Mouse (Mus musculus) fibroblast of lung, adult 2 months (primary cell): ENCODE results near the gene Neu3.

ENCODE experiments used
- DNase-seq: peaks from one replicate; pipeline ENCODE4 v3.0.0-alpha.2; 2011; ENCODE audit warnings: low read depth

The Neu3 gene

DNA sequence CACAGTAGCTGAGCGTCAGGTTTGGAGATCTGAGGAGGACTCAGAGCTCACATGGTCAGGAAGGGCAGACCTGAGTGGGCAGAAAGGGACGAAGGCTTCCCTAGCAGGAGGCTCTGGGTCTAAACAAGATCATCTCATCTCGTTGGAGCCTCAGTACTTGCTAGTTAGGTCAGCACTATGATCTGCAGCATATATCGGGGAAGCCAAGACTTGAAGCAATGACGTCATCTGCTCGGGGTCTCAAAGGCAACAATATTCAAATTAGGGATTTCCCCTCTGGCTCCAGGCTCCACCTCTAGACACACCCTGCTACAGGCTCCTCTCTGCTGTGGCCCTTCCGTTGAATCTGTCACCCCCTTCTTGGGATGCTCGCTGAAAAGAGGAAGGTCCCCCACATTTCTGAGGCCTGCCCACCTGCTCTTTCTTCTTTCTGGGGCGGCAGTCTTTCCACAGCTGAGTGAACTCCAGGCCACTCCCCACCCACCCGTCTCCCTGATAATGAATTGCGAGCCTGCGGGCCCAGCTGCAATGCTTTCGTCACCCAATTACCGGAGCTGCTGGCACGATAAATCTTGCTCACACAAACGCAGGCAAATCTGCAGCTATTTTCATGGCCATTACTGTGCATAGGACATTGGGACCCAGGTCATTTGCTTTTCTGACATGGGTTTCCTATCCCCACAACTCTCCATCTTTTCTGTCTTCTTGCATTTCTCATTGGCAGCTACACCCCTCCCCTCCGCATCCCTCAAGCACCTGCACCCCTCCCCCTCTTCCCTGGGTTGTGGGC, 32.8 kb downstream of the Neu3 start:
- DNase-seq = no peak

DNA sequence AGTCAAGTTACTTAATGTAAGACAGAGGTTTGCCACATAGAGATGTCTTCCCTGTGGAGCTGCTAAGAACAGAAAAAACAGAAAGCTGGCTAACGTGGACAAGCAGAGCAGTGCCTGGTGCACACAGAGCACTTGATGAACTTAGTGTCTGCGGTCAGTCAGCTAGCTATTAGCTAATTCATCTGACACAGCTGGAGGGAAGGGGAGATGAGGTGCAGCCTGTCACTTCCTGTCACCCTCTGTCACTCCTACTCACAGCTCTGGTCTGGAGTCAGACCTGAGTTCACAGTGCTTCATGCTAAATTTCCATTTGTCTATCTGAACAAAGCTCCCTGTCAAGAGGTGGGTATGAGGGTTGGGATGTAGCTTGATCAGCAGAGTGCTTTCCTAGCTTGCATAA, 34.1 kb downstream of the Neu3 start:
- no peak for DNase-seq

GRCm38 (mm10) chr7:99790816-99791215, 37.4 kb downstream of the Neu3 start:
- DNase-seq = no peak

GRCm38 (mm10) chr7:99788563-99788962, 39.7 kb downstream of the Neu3 start:
- no peak for DNase-seq

DNA sequence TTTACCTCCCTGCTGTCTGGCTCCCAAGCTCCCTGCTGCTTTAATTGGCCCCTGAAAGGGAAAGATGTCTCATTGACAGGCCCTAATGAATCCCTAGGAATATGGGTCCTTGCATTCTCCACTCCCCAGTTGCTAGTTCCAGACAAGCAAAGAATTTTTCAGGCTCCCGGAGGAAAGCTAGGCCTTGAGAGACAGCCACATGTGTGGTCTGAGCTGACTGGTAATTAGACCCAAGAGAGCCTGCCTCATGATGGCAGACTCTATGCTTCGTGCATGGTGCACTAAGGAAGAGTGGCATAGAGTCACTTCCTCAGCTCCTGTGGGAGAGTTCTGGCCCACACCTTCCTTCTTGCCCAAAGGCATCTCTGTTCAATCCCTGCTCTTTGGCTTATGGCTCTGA, 40.3 kb downstream of the Neu3 start:
- DNase-seq = no peak

DNA sequence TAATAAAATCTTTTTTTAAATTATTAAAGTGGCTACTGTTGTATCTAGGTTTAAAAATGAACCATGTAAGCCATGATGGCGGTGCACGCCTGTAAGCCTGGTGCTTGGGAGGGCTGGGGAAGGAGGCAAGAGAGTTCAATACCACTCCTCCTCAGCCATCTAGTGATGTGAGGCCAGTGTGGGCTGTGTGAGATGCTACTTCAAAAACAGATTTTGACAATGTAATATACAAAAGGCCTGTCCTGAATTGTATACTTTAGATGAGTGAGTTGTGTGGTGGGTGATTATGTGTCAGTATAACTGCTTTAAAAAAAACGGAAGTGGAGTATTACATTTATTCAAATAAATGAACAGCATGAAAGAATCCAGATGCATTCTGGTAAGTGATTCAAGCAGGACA, 41.4 kb downstream of the Neu3 start:
- no peak for DNase-seq

- no peak for DNase-seq
Measured at GRCm38 (mm10) chr7:99785553-99785952, 42.7 kb downstream of the Neu3 start.

DNA sequence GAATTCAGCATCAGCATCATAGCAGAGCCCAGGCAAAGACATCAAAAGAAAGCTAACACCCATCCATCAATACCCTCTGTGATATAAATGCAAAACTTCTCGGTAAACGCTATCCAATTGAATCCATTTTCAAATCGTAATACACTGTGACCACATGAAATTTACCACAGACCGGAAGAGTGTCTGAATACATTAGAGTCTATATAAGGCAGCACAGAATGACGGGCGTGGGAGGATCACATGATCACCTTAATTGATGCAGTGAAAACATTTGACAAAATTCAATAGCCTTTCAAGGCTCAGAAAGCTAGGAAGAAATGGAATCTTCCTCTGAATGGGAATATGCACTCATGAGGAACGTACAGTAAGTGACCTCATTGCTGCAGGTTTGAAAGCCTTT, 44.8 kb downstream of the Neu3 start:
- DNase-seq = no peak

- DNase-seq = no peak
Measured at GRCm38 (mm10) chr7:99781916-99782315, 46.3 kb downstream of the Neu3 start.

DNA sequence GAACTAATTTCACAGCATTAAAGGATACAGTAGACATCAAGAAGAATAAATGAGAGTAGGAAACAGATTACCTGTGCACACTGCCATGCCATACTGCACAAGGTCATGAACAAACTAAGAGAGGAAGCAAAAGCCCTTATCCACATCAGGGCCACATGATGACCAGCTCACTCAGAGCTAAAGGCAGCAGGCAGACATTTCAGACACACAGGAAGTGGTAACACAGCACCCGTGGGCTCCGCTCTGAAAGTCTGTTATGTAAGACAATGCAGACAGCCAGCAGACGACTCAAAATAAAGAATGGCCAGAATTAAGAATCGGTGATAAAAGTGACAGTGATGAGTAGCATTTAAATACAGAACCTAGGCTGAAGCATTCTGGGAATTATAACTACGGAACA, 46.8 kb downstream of the Neu3 start:
- DNase-seq = no peak

GRCm38 (mm10) chr7:99763207-99763606, 65.0 kb downstream of the Neu3 start, which contains the start of gene Olfr521:
Gene Olfr521 (plus strand): TSS chr7:99763507.
- no peak for DNase-seq
